ENCODE assay signal across 33 mouse cellular contexts in the genomic region with DNA sequence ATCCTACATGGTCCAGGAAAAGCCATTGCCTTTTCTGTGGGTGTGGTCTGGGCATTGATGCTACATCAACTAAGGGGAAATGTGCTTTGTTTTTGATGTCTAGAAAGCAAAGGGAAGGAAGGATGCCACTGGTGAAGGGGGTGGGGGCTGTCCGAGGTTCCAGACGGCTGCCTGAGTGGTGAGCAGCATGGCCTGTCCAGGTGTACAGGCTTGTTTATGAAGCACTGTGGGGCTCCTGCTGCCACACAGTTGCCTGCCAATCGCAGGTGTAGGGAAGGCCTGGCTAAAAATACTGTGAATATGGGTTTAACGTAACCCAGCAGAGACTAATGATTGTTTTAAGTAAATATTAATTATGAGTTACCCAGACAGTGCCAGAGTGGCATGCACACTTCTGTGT.
"Had no signal": no experiment of that assay in that cellular context is flagged by ENCODE, and none has a peak within 500 bp of the region (broad histone marks: within the 10 kb centered on the region; RNA-seq: fewer than 3 reads in every experiment).

No protein-coding gene starts in this region.

- H3K9me3 ChIP-seq: heart, embryonic 12.5 days; heart, embryonic 13.5 days; heart, embryonic 15.5 days; hindbrain, embryonic 10.5 days; hindbrain, embryonic 12.5 days; hindbrain, embryonic 13.5 days; hindbrain, embryonic 15.5 days; intestine, embryonic 15.5 days had no signal

- H3K4me1 ChIP-seq: intestine, embryonic 15.5 days had no signal

- DNase-seq: heart, postnatal 10 days; heart, postnatal 14 days; heart, postnatal 36 days; heart, postnatal 4 days; kidney, adult 11 months; kidney, adult 18-20 months; kidney, adult 2 months; kidney, adult 8-10 months; kidney, adult 9 months; kidney, postnatal 10 days; kidney, postnatal 14 days; kidney, postnatal 25 days; kidney, postnatal 36 days; kidney, postnatal 4 days; layer of hippocampus, adult 9-11 months; layer of hippocampus, postnatal 36 days had no signal

- H3K27me3 ChIP-seq: heart, embryonic 12.5 days; heart, embryonic 13.5 days; heart, embryonic 15.5 days; hindbrain, embryonic 12.5 days; hindbrain, embryonic 13.5 days; hindbrain, embryonic 15.5 days; intestine, embryonic 15.5 days had no signal

- ATAC-seq: hindbrain, embryonic 16.5 days; hindbrain, postnatal 0 days; inflammation-experienced regulatory T-cells, adult 6 months; intestine, embryonic 15.5 days; intestine, embryonic 16.5 days; intestine, postnatal 0 days had no signal

- H3K9ac ChIP-seq: heart, embryonic 12.5 days; heart, embryonic 13.5 days; heart, embryonic 15.5 days; hindbrain, embryonic 12.5 days; hindbrain, embryonic 13.5 days; hindbrain, embryonic 14.5 days; hindbrain, embryonic 15.5 days; intestine, embryonic 15.5 days had no signal

- H3K4me2 ChIP-seq: heart, embryonic 12.5 days; heart, embryonic 13.5 days; heart, embryonic 15.5 days; hindbrain, embryonic 12.5 days; hindbrain, embryonic 13.5 days; hindbrain, embryonic 14.5 days; hindbrain, embryonic 15.5 days; intestine, embryonic 15.5 days had no signal

- H3K36me3 ChIP-seq: heart, embryonic 12.5 days; heart, embryonic 13.5 days; heart, embryonic 15.5 days; hindbrain, embryonic 10.5 days; hindbrain, embryonic 12.5 days; hindbrain, embryonic 13.5 days; hindbrain, embryonic 15.5 days; intestine, embryonic 15.5 days had no signal

- H3K27ac ChIP-seq: heart, embryonic 13.5 days; heart, embryonic 15.5 days; hindbrain, embryonic 10.5 days; hindbrain, embryonic 12.5 days; hindbrain, embryonic 13.5 days; hindbrain, embryonic 14.5 days; hindbrain, embryonic 15.5 days; hindbrain, postnatal 0 days; intestine, embryonic 15.5 days; kidney, postnatal 0 days; layer of hippocampus, adult 2 months; left cerebral cortex, adult 2 months had no signal

- H3K4me3 ChIP-seq: heart, embryonic 12.5 days; heart, embryonic 13.5 days; heart, embryonic 15.5 days; hindbrain, embryonic 10.5 days; hindbrain, embryonic 12.5 days; hindbrain, embryonic 13.5 days; hindbrain, embryonic 15.5 days; intestine, embryonic 15.5 days; layer of hippocampus, adult 2 months; left cerebral cortex, adult 2 months had no signal
